Mouse (Mus musculus) liver, embryonic 16.5 days (tissue): Measurements from ENCODE around the gene Maml3. TPM values are rescaled to one million over a fixed set of nuclear protein-coding genes. Genes with fewer than 3 reads are reported as not detected.

ENCODE experiments used
- ATAC-seq: fragments of 200-750 bp; cut with Nextera tagmentation; 2 replicates; pipeline ENCODE4 v1.8.0; 2017; ENCODE audit warnings: low read depth, mild to moderate bottlenecking, moderate number of reproducible peaks, moderate library complexity
- H3K27ac ChIP-seq: fragments of 300-500 bp; sonication (generic); 2 replicates; pipeline ENCODE4 v1.5.1; 2014; ENCODE audit warnings: mild to moderate bottlenecking, low read length
- H3K27me3 ChIP-seq: fragments of 300-500 bp; sonication (generic); 2 replicates; pipeline ENCODE4 v1.6.1; 2014; ENCODE audit warnings: low read depth, low read length, mixed read lengths; ENCODE audit not compliant: control insufficient read depth, insufficient read depth
- H3K36me3 ChIP-seq: fragments of 300-500 bp; sonication (generic); 2 replicates; pipeline ENCODE4 v1.6.1; 2014; ENCODE audit warnings: mild to moderate bottlenecking; ENCODE audit not compliant: control insufficient read depth, insufficient read depth
- H3K4me1 ChIP-seq: fragments of 300-500 bp; sonication (generic); 2 replicates; pipeline ENCODE4 v1.6.1; 2014; ENCODE audit warnings: low read depth, low read length, mixed read lengths; ENCODE audit not compliant: control insufficient read depth
- H3K4me2 ChIP-seq: fragments of 300-500 bp; sonication (generic); 2 replicates; pipeline ENCODE4 v1.6.1; 2014; ENCODE audit warnings: low read depth, low read length, mixed read lengths
- H3K4me3 ChIP-seq: fragments of 300-500 bp; sonication (generic); 2 replicates; pipeline ENCODE4 v1.5.1; 2014; ENCODE audit warnings: low read depth, mild to moderate bottlenecking, low read length
- H3K9ac ChIP-seq: fragments of 300-500 bp; sonication (generic); 2 replicates; pipeline ENCODE4 v1.6.1; 2014; ENCODE audit warnings: low read depth, low read length
- H3K9me3 ChIP-seq: fragments of 300-500 bp; sonication (generic); replicated peaks from 2 replicates; pipeline ENCODE4 v1.6.1; 2016; ENCODE audit warnings: low read length; ENCODE audit not compliant: control insufficient read depth
- WGBS: fragments of 180-500 bp; shearing (Covaris S2); extraction: QIAGEN DNeasy Blood & Tissue Kit; methylation state at CpG from one replicate; pipeline ENCODE4 v1.1.7; 2014; ENCODE audit not compliant: insufficient replicate concordance; 5-methylcytosine and 5-hydroxymethylcytosine counted together
- polyA plus RNA-seq: library from polyadenylated mRNA; unstranded; fragments of >200 nt; fragmentation: Nextera tagmentation; extraction: Ambion mirVana; gene quantifications from 2 replicates; pipeline ENCODE4 v1.2.1, GENCODE M21; 2015

Maml3 gene
- 0.78 and 0.84 TPM in 2 replicates for polyA plus RNA-seq

DNA sequence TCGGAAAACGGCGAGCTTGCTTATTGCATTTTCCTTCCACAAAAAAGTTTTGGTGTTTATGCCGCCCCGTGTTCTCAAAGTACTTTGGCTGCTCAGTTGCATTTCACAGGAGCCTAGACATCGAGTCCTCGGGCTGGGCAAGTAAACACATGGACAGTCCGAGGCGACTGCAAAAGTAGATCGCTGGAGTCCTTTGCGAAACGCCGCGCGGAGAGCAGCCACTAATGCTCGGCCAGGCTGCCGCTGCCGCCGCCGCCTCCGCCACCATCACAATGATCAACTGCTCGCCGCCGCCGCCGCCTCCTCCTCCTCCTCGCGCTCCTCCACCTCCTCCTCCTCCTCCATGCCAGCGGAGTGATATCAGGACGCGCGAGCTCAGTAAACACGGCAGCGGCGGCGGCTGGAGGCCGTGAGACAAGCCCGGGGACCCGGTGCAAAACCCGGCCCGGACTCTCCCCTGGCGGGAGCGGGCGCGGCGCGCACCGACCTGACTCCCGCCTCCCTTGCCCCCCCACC, at the start of gene Maml3:
TSS of gene Maml3 (minus strand) at position 441 of the 516 bp plus-strand sequence.
- ATAC-seq: peak; percentile 52
- peak within 1 kb of the TSS; percentile 81 for H3K4me2 ChIP-seq
- WGBS: under 1% methylated on average over 30 of the region's 49 CpGs
- no peaks in the 10 kb centered on the region for H3K9me3 ChIP-seq
- H3K36me3 ChIP-seq: no peaks in the 10 kb centered on the region
- peaks cover 2% of the 10 kb centered on the region for H3K4me1 ChIP-seq
- H3K4me3 ChIP-seq: peak within 1 kb of the TSS; percentile 71
- H3K9ac ChIP-seq: peak within 1 kb of the TSS; percentile 74
- H3K27ac ChIP-seq: peak within 1 kb of the TSS; percentile 90
- peaks cover 3% of the 10 kb centered on the region; the same call in 1 of the 2 replicates for H3K27me3 ChIP-seq

DNA sequence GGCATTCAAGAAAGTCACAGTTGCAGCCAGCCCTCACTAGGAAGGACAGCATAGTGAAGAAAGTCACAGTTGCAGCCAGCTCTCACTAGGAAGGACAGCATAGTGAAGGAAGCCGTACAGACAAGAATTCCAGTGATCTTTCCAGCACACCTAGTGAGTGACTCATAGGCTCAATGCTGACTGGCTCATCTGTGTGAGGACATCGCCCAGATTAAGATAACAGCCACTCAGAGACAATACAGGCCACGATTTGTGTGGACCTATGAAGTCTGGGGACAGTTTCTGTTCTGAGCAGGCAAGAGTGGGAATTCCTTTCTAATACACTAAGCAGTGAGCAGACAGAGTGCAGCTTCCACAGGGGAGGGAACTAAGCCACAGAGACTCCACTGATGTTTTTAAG, 46.3 kb upstream of the Maml3 start:
- Histone ChIP-seq H3K4me3 (no peak overlapping the region), H3K9ac (no peak overlapping the region), H3K27ac (no peak overlapping the region), H3K4me1 (no peaks in the 10 kb centered on the region), H3K36me3 (no peaks in the 10 kb centered on the region), H3K9me3 (no peaks in the 10 kb centered on the region; the same call in 1 of the 2 replicates), H3K4me2 (no peak overlapping the region), H3K27me3 (no peaks in the 10 kb centered on the region)
- WGBS: 38% methylated on average over 3 of the region's 3 CpGs
- no peak for ATAC-seq

DNA sequence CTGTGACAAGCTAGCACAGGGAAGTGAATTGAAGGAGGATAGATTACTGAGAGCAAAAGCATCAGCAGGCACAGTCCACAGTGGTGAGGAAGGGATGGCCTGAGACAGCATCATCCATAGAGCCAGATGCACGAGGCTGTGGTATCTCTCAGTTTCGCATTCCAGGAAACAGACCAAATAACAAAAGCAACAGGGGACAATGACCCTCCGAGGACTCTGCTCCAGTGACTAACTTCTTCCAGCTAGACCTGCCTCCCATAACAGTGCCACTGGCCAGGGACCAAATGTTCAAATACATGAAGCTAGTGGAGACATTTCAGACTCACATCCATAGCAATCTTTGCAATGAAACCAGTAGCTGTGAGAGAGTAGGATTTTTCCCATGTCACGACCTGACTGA, 43.4 kb upstream of the Maml3 start:
- H3K36me3 ChIP-seq: no peaks in the 10 kb centered on the region
- no peak for ATAC-seq
- no peaks in the 10 kb centered on the region for H3K27me3 ChIP-seq
- H3K9me3 ChIP-seq: no peaks in the 10 kb centered on the region
- WGBS: 38% methylated on average over 4 of the region's 4 CpGs
- no peak overlapping the region for H3K4me3 ChIP-seq
- no peak overlapping the region for H3K27ac ChIP-seq
- H3K9ac ChIP-seq: no peak overlapping the region
- no peak overlapping the region for H3K4me2 ChIP-seq
- H3K4me1 ChIP-seq: no peaks in the 10 kb centered on the region

DNA sequence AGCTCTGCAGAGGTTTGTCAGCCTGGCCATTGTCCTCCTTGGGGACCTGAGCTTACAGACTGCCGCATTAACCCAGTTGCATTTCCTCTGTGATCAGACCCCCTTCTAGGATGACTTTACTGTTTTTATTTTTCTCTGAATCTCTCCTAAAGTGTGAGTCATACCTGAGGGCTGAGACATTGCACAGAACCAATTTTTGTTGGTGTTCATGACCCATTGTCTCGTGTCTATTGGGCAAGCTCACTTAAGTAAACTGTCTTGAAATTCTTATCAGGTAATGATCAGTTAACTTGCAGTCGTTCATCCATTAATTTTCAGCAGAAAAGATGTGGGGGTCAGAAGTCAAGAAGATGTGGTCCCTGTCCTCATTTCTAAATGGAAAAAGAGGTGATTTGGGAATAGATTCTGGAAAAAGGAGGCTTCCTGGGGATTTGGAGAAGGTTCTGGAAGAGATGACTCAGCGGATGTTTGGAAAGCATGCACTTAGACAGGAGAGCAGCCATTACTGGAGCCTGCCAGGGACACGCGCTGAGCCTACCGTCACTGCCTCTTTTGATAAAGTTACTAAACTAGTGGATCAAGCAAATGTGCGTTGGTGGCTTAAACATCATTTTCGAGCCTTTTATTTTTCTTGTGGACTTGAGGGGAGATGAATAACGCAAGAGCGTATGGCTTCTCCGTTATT, 40.0 kb upstream of the Maml3 start:
- ATAC-seq: no peak

DNA sequence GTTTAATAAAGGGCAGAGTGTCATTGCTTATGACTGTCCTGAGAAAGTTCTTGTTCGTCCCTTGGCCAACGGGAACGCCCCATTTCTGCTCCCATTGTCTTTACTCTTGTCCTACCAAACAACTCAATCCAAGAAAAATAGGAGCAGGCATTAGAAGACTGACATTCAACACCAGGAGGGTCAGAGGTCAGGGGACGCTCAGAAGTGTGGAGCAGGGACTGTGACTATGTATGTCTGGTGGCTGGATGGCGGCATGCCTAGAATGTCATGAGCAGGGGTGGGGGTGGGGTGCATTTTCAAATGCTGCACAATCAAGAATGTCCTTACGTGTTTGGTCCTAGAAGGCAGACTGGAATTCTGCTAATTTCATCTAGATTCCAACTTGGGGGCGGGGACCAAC, 38.1 kb upstream of the Maml3 start:
- no peak overlapping the region for H3K4me3 ChIP-seq
- no peak overlapping the region for H3K9ac ChIP-seq
- H3K27me3 ChIP-seq: no peaks in the 10 kb centered on the region
- no peak for ATAC-seq
- 60% methylated on average over 7 of the region's 7 CpGs for WGBS
- H3K27ac ChIP-seq: no peak overlapping the region
- H3K4me1 ChIP-seq: no peaks in the 10 kb centered on the region
- H3K4me2 ChIP-seq: no peak overlapping the region
- no peaks in the 10 kb centered on the region for H3K9me3 ChIP-seq
- no peaks in the 10 kb centered on the region for H3K36me3 ChIP-seq

More for the DNA sequence above, 40.0 kb upstream of the Maml3 start:
- no peak overlapping the region for H3K4me2 ChIP-seq
- H3K9me3 ChIP-seq: no peaks in the 10 kb centered on the region
- no peak overlapping the region for H3K9ac ChIP-seq
- no peaks in the 10 kb centered on the region for H3K4me1 ChIP-seq
- H3K27ac ChIP-seq: no peak overlapping the region
- H3K36me3 ChIP-seq: no peaks in the 10 kb centered on the region
- H3K4me3 ChIP-seq: no peak overlapping the region
- H3K27me3 ChIP-seq: no peaks in the 10 kb centered on the region
- 72% methylated on average over 12 of the region's 12 CpGs for WGBS

DNA sequence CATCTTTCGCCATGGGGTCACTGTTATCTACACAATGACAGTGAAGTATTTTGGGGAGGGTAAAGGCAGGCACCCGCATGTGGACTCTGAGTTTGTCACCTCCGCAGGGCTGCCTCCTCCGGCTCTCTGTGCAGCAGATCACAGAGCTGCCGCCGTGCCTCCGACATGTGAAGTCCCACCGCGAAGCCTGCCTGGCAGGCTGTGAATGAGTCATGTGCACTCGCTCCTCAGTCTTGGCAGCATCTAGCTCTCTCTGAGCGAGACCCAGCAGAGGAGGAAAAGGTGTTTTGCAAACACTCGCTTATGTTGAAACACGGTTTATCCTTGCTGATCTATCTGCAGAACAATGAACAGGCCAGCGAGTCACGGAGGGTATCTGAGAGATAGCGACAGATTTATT, 35.3 kb upstream of the Maml3 start:
- ATAC-seq: no peak
- 64% methylated on average over 16 of the region's 16 CpGs for WGBS
- Histone ChIP-seq H3K4me2 (no peak overlapping the region), H3K27me3 (no peaks in the 10 kb centered on the region), H3K9ac (no peak overlapping the region), H3K4me3 (no peak overlapping the region), H3K9me3 (no peaks in the 10 kb centered on the region), H3K36me3 (no peaks in the 10 kb centered on the region), H3K27ac (no peak overlapping the region), H3K4me1 (no peaks in the 10 kb centered on the region)

DNA sequence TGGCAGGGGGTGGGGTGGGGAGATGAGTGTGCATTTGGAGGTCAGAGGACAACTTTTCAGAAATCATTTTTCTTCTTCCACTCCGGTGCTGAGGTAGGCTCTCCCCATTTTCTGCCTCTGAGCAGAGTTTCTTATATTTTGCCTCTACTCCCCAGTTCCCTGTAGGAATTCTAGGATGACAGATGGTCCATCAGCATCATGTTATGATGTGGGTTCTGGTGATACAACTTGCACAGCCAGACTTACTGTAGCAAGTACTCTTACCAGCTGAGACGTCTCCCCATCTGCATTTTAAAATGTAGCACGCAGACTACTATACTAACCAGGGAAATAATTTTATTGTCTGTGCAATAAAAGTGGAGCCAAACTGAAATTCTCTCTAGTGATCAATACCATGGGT, 20.5 kb upstream of the Maml3 start:
- Histone ChIP-seq H3K9ac (no peak overlapping the region), H3K4me2 (no peak overlapping the region), H3K36me3 (no peaks in the 10 kb centered on the region), H3K4me3 (no peak overlapping the region), H3K27me3 (no peaks in the 10 kb centered on the region), H3K4me1 (no peaks in the 10 kb centered on the region), H3K9me3 (no peaks in the 10 kb centered on the region), H3K27ac (no peak overlapping the region)
- 70% methylated on average over 3 of the region's 3 CpGs for WGBS
- no peak for ATAC-seq

DNA sequence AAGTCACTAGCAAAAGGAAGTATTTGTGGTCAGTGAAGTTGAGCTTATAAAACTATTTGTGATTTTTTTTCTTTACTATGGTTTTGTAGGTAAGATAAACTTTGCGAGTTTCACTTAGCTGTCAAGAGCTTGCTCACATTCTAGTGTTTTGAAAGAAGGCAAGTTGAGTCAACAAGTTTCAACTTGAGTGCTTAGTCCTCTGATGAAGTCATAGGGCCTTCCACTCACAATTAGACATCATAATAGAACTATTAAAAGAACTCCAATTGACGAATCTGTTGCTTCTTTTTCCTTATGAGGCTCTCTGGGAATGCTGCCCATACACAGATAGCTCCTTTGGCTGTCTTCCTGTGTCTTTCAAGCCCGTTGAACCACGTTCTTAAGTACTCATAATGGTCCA, 16.0 kb upstream of the Maml3 start:
- no peak overlapping the region for H3K9ac ChIP-seq
- no peak for ATAC-seq
- WGBS: 49% methylated on average over 4 of the region's 4 CpGs
- no peak overlapping the region for H3K4me3 ChIP-seq
- H3K9me3 ChIP-seq: no peaks in the 10 kb centered on the region
- H3K4me1 ChIP-seq: no peaks in the 10 kb centered on the region
- no peaks in the 10 kb centered on the region for H3K36me3 ChIP-seq
- no peaks in the 10 kb centered on the region for H3K27me3 ChIP-seq
- no peak overlapping the region for H3K27ac ChIP-seq
- H3K4me2 ChIP-seq: no peak overlapping the region

DNA sequence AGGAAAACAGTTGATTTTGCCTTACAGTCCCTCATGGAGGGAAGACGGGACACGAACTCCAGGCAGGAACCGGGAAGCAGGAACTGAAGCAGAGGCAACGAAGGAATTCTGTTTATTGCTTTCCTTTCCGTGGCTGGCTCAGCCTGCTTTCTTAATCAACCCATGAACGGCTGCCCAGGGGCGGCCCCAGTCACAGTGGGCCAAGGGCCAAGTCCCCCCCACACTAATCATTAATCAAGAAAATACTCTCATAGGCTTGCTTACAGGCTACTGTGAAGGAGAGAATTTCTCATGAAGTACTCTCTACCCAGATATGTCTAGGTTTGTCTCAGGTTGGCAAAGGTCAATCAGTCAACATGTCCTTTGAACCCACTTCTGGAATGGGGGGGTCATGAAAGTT, 14.3 kb upstream of the Maml3 start:
- H3K36me3 ChIP-seq: no peaks in the 10 kb centered on the region
- H3K27me3 ChIP-seq: no peaks in the 10 kb centered on the region
- H3K4me3 ChIP-seq: no peak overlapping the region
- WGBS: 63% methylated on average over 7 of the region's 7 CpGs
- no peak overlapping the region for H3K9ac ChIP-seq
- H3K9me3 ChIP-seq: no peaks in the 10 kb centered on the region
- ATAC-seq: no peak
- no peaks in the 10 kb centered on the region for H3K4me1 ChIP-seq
- H3K4me2 ChIP-seq: no peak overlapping the region
- no peak overlapping the region for H3K27ac ChIP-seq
